Mouse (Mus musculus): Measurements from ENCODE around the gene Fetub.

The Fetub gene

DNA sequence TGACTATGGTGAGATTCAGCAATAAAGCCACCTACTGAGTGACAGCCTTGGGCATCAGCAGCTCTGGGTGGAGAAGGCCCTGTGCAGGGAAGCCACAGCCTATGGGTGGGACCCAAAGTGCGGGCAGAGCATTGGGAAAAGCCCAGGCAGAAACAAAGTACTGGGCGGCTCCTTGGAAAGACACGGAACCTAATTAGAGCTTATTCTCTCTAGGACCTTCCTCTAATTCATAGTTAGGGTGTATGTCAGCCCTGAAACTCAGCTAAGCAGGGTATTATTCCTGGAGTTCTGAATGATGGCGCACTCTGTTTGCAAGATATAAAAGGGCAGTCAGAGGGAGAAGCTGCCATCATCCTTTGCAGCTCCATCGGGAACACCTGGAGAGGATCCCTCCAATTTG, at the start of gene Fetub:
Fetub (plus strand) TSS at position 301 of the 400 bp plus-strand sequence.
- DNase-seq (ENCODE audit: inconsistent age in 2 of 2, low spot score in 1 of 2): no peak

DNA sequence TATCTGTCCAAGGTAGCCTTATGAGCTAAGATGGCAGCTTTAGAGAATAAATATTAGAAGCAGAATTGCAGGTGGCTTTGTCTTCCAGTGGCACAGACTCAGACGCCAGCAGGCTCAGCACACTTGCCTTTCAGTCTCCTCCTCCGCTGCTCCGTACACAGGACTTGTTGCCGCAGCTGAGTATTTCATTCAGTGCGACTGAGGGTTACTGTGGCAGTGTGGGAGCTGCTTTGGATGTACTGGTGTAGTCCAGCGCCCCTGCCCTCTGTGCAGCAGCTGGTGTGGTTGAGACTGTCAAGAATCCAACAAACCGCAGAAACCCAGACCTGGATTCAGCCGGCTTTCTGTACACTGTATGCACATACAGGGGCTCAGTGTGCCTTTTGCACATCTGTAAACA, 45.7 kb upstream of the Fetub start:
- no peak for DNase-seq (ENCODE audit: inconsistent age in 2 of 2, low spot score in 1 of 2)

DNA sequence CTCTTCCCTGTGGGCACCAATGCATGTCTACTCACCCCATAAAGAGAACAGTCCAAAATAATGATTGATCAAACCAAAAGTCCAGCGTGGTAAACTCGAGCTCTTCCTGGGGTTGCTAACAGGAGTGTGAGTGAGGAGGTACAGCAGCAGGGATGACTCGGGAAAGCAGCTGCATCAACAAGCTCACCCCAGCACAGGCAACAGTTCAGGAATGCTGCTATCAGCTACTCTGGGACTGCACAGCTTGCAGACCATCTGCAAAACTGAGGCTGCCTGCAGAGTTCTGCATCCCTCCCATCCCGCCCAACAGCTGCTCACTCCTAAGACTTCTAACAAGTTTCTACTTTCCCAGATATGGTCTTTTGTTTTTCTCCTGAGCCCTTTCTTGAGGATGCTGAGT, 44.8 kb upstream of the Fetub start:
- DNase-seq (ENCODE audit: inconsistent age in 2 of 2, low spot score in 1 of 2): no peak

DNA sequence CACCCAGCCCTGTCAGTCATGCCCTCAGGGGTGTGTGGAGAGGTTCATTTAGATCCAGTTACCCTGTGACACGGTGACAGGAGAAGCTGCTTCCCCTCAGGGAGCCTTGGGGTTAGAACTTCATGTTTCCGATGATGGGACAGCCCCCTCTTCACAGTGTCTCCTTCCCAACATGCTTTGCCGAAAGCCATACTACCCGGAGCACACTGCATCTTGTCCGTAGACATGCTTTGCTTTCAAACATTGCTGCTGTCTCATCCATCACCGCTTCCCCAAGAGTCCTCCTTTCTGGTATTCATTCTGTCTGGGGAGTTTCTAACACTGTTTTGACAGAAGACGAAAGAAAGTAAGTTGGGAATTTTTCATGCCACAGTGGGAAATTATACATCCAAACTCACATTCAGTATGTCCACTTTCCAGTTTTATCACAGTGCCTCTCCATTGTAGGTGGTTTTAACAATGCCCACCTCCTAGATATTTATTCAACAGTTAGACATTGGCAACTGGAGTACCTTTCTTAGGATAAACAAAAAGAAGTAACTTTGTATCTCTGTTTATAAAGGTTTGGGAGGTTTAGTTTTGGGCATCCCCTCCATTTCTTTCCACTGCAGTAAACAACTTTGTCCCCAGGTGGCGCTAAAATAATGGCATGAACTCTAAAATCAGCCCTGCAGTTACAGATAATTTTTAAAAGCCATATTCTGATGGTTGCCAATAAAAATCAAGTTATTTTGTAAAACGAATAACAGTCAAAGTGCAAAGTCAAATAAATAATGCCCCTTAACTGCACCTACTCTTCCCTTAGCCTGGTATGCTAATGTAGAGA, 41.7 kb upstream of the Fetub start:
- DNase-seq (ENCODE audit: inconsistent age in 2 of 2, low spot score in 1 of 2): peak in 1 of 2 experiments; percentile 72

- DNase-seq (ENCODE audit: inconsistent age in 2 of 2, low spot score in 1 of 2): no peak
Observed at GRCm38 (mm10) chr16:22877660-22878390, 40.3 kb upstream of the Fetub start.

DNA sequence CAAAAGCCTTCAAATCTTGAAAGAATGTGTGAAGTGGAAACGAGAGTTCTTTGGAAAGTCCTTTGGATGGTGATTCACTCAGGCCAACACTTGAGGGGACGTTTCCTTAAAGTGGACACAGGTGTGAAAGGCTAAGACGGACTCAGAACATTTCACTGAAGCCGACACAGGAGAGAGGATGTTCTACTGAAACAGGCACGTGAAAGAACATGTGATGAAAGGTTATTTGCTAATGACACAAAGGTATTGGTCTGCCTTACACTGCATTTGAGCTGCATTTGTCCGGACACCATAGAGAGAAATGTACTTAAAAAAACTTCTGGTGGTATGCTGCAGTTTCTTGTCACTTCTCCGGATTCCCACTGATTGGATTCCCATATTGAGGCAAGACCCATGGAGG, 39.4 kb upstream of the Fetub start:
- no peak for DNase-seq (ENCODE audit: inconsistent age in 2 of 2, low spot score in 1 of 2)

DNA sequence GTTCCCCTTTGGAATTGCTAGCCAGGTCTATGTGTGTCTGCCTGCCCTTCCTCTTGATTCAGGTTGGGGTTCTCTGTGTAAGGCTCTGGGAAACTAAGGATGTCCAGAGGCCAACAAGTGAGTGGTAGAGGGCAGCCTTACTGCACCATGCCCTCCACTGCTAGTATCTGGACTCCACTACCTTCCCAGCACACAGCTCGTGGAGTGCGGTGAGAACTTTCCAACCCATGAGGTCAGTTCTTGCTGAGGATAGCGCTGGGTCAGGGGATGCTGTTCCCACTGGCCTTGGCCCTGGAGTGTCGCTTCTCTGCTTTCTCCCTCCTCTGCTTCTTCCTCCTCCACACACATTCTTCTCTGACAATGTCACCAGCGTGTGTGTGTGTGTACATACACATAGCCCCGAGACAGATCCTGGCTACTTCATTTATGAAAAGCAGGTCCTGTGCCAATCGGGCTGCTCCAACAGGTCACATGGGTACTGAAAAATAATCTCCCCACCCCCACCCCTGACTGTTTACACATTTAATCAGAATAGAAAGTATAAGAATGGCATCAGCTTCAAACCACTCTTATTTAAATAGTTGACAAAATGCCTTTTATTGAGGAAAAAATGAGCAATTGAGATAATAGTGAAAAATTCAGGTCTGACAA, 38.1 kb upstream of the Fetub start:
- DNase-seq (ENCODE audit: inconsistent age in 2 of 2, low spot score in 1 of 2): peak; percentile 37 to 53

GRCm38 (mm10) chr16:22880900-22881299, 37.2 kb upstream of the Fetub start:
- peak in 1 of 2 experiments; percentile 58 for DNase-seq (ENCODE audit: inconsistent age in 2 of 2, low spot score in 1 of 2)

GRCm38 (mm10) chr16:22881487-22881886, 36.6 kb upstream of the Fetub start:
- DNase-seq (ENCODE audit: inconsistent age in 2 of 2, low spot score in 1 of 2): peak; percentile 58 to 90

- no peak for DNase-seq (ENCODE audit: inconsistent age in 2 of 2, low spot score in 1 of 2)
Observed at GRCm38 (mm10) chr16:22883441-22883840, 34.7 kb upstream of the Fetub start.

DNA sequence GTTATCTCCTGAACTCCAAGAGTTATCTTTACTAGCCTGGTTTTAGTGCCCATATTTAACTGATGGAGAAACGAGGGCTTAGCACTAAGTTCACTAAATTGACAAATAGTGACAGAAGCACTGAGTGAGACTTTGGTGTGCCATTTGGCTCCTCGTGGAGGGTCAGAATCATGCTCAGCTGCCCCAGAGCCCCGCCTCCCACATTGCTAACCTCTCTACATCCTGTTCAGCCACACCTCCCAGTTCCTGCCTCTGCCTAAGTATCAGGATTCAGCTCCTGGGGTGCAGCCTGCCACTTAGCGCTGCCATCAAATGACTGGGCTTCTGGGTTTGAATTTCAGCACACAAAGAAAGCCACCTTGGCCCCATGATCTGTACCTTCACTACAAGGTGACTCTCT, 32.8 kb upstream of the Fetub start:
- DNase-seq (ENCODE audit: inconsistent age in 2 of 2, low spot score in 1 of 2): no peak

GRCm38 (mm10) chr16:22886726-22887125, 31.4 kb upstream of the Fetub start:
- DNase-seq (ENCODE audit: inconsistent age in 2 of 2, low spot score in 1 of 2): peak; percentile 52 to 87

DNA sequence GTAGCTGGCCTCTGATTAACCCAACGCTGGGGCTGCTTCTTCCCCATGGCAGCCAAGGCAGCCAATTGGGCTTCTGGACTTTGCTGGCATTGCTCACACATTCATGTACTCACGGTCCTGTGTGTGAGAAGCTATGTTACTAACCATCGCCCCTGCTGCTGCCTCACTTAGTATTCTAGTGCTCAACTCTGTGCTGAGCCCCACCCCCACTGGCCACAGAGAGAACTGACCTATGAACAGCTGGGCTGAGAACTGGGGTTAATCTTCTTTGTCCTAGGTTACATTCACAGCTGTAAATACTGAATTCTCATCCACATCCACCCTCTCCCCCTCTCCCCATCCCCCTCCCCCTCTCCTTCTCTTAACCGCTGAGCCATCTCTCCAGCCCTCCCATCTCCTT, 29.3 kb upstream of the Fetub start:
- DNase-seq (ENCODE audit: inconsistent age in 2 of 2, low spot score in 1 of 2): no peak

DNA sequence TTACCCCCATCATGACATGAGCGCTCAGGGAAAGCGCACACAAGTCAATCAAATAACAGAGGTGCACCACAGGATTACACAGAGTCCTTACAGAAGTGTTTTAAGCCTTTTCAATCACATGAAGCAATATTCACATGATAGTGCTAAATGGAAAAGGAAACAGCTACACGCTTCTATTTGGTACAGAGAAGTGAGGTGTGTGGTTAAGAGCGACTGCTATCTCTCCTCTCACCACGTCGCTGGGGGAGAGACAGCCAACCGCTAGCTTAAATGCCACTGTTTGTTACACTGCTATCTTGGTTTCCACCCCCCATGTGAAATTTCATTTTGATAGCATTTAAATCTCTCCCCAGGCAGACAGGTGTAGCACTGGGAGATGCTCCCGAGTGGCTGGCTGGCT, 28.4 kb upstream of the Fetub start:
- DNase-seq (ENCODE audit: inconsistent age in 2 of 2, low spot score in 1 of 2): no peak

DNA sequence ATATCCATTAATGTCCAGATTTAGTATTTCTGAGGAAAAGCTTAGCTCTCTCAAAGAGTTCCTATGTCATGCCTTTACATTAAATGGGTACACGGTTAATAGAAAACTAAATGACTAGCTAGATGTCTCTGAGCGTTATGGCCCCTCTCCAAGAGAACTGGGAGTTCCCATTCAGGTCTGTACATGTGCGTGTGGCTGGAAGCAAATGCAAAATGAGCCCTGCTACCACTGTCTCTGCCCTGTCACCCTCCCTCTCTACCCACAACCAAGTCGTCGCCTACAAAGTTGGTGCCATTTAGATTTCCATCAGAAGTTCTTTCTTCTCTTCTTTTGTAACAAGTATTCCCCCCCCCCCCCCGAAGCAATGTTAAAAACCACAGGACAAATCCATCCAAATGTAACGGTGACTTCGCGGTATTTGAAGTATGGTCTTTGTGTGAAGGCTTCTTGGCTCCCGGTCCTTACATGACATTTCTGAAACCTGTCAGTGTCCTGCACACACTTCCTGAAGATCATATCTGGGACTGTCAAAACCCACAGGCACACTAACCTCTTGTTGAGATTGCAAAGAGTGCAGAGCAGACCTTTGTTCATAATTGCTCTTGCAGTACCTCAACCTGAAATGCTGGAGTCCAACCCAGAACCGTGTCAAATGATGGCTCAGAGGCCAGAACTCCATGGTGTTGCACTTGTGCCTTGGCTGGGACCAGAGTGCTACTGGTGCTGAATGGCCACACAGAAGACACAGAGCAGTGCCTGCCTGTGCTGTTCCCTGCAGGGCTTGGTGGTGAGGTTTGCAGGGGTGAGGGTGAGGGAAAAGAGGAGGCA, 27.2 kb upstream of the Fetub start, which contains the start of gene Ahsg:
Ahsg (plus strand) TSS at position 595 of the 828 bp plus-strand sequence.
- no peak for DNase-seq (ENCODE audit: inconsistent age in 2 of 2, low spot score in 1 of 2)

DNA sequence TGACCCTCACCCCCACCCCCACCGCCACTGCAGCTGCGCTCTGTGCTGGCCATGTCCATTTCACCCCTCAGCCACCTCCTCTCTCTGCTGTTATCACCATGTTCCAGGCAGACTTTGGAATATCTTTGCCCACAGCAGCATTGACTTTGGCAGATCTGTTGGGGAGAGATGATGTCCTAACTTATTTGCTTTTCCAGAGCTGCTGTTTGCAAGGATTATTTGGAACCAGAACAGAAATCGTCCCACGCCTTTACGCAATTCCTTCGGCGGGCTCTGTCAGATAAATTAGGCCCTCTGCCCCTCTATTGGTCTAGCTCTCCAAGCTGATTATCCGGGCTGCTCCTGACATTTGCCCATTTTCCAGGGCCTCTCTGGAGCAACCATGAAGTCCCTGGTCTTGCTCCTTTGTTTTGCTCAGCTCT, 26.4 kb upstream of the Fetub start:
- DNase-seq (ENCODE audit: inconsistent age in 2 of 2, low spot score in 1 of 2): no peak

DNA sequence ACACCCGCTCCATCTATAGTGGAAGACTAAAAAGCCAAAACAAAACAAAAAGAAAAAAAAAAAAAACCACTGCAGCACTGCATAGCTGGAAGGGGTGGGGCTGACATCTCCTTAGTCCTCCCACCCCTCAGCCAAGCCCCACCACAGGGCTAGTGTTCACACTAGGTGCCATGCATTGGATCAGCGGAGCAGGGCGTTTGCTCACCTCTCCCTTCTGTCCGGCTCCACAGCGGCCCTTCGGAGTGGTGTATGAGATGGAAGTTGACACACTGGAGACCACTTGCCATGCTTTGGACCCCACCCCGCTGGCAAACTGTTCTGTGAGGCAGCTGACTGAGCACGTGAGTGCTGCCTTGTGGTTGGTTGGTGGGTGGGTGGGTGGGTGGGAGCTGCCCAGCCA, 24.0 kb upstream of the Fetub start:
- no peak for DNase-seq (ENCODE audit: inconsistent age in 2 of 2, low spot score in 1 of 2)

DNA sequence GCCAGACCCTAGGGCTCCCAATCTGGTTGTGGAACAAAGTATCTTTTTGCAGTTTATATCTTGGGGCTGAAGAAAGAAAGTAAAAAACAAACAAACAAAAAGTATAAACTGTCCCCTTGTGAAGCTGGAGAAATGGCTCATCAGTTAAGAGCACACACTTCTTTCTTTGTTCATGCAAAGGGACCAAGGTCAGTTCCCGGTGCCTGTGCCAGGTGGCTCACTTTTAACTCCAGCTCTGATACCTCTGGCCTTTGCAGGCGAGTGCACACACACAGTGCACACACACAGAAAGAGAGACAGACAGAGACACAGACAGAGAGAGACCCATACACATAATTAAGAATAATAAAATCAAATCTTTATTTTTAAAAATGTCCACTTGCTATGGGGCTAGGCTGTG, 21.5 kb upstream of the Fetub start:
- peak; percentile 64 to 86 for DNase-seq (ENCODE audit: inconsistent age in 2 of 2, low spot score in 1 of 2)

- DNase-seq (ENCODE audit: inconsistent age in 2 of 2, low spot score in 1 of 2): no peak
Observed at GRCm38 (mm10) chr16:22899346-22899745, 18.8 kb upstream of the Fetub start.

- DNase-seq (ENCODE audit: inconsistent age in 2 of 2, low spot score in 1 of 2): no peak
Observed at GRCm38 (mm10) chr16:22899866-22900570, 18.1 kb upstream of the Fetub start.

All from adrenal gland, adult (tissue).